Mouse (Mus musculus) midbrain, embryonic 13.5 days (tissue): ENCODE measurements at regions not wholly inside any gene's neighbourhood (a gene's known extent, or its start where the extent isn't known, plus 50 kb on each side); places are given as distances from the start of the nearest gene placed in this dataset.
"Not testable (repeated sequence)": the region's sequence is repeated elsewhere in the genome, so short reads cannot be mapped to it uniquely, and the experiment has no call there.

Experiments
- ATAC-seq: fragments of 200-750 bp; cut with Nextera tagmentation; 2 replicates; pipeline ENCODE4 v1.8.0; 2017; ENCODE audit warnings: mild to moderate bottlenecking, moderate TSS enrichment, moderate library complexity
- H3K27ac ChIP-seq: fragments of 300-500 bp; sonication (generic); 2 replicates; pipeline ENCODE4 v1.5.1; 2015; ENCODE audit warnings: inconsistent platforms, mild to moderate bottlenecking, moderate library complexity
- H3K27me3 ChIP-seq: fragments of 300-500 bp; sonication (generic); 2 replicates; pipeline ENCODE4 v1.6.1; 2015; ENCODE audit warnings: mild to moderate bottlenecking, inconsistent platforms
- H3K36me3 ChIP-seq: fragments of 300-500 bp; sonication (generic); 2 replicates; pipeline ENCODE4 v1.6.1; 2015; ENCODE audit warnings: mild to moderate bottlenecking, inconsistent platforms
- H3K4me1 ChIP-seq: fragments of 300-500 bp; sonication (generic); replicated peaks from 2 replicates; pipeline ENCODE4 v1.6.1; 2015; ENCODE audit warnings: inconsistent platforms
- H3K4me2 ChIP-seq: fragments of 300-500 bp; sonication (generic); replicated peaks from 2 replicates; pipeline ENCODE4 v1.6.1; 2015; ENCODE audit warnings: moderate library complexity, mild to moderate bottlenecking, inconsistent platforms
- H3K4me3 ChIP-seq: fragments of 300-500 bp; sonication (generic); replicated peaks from 2 replicates; pipeline ENCODE4 v1.5.1; 2015; ENCODE audit warnings: mild to moderate bottlenecking, inconsistent platforms
- H3K9ac ChIP-seq: fragments of 300-500 bp; sonication (generic); replicated peaks from 2 replicates; pipeline ENCODE4 v1.6.1; 2015; ENCODE audit warnings: mild to moderate bottlenecking, inconsistent platforms
- H3K9me3 ChIP-seq: fragments of 300-500 bp; sonication (generic); 2 replicates; pipeline ENCODE4 v1.6.1; 2016; ENCODE audit warnings: mild to moderate bottlenecking, inconsistent platforms
- WGBS: fragments of 180-500 bp; shearing (Covaris S2); methylation state at CpG from one replicate; pipeline ENCODE4 v1.1.7; 2015; 5-methylcytosine and 5-hydroxymethylcytosine counted together

DNA sequence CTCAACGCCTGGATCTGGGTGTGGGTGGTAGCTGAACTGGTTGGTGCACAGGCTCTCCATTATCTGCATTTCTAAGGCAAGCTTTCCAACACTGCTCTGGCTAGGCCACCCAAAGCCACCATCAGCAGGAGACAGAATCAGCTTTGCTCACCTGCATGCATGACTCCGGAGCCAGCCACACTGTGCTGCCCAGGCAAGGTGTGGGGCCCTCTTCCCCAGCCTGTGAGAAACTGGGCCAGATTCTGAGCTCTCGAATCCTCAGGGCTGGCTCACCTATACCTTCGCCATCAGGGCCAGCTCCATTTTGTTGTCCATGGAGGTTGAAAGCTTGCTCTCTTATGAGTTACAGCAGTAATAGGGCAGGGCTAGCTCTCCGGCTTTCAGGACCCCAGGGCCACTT lies 293.1 kb upstream of the Pdzrn3 start:
- ATAC-seq = 0 out of 2 replicates have a peak, but pooled peaks have one; percentile 37
- H3K4me1 ChIP-seq = peaks cover 11% of the 10 kb centered on the region; the same call in 1 of the 2 replicates
- 56% methylated on average over 5 of the region's 5 CpGs for WGBS

DNA sequence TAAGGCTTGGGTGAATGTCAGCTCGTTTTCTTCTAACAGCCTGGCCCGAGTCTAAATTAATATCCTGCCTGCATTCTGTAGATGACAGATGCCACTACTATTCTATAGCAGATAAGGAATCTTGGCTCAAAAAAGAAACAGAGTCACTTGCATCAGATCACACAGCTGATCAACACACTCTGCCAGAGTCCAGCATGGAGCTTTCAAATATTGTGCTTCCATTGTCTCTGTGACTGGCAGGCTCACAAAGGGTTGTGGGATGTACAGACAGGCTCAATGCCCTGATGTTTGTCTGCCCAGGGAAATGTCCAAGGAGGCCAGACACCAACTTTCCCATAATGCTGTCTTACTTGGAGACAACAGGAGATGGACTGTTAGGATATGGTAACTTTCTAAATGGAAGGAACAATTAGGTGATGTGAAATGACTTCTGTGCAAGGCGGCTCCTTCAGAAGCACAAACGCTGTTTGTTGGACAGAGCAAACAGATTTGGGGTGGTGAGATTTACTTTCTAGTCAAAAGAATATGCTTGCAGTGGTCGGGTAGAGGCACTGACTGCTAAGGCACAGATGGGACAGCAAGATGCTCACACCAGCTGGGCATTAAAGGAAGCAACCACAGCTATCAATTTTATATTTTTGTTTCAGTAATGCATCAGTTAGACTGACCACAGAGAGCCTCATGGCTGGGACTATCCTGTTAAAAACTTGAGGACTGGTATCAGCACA lies 291.6 kb upstream of the Pdzrn3 start:
- peak; percentile 67 for ATAC-seq
- Histone ChIP-seq H3K4me3 (no peak overlapping the region), H3K9me3 (no peaks in the 10 kb centered on the region), H3K27ac (no peak overlapping the region), H3K4me2 (no peak overlapping the region), H3K36me3 (no peaks in the 10 kb centered on the region), H3K27me3 (no peaks in the 10 kb centered on the region), H3K4me1 (peaks cover 11% of the 10 kb centered on the region; the same call in 1 of the 2 replicates), H3K9ac (no peak overlapping the region)
- 36% methylated on average over 5 of the region's 5 CpGs for WGBS

More for the DNA sequence above, 293.1 kb upstream of the Pdzrn3 start:
- Histone ChIP-seq H3K27ac (no peak overlapping the region), H3K27me3 (no peaks in the 10 kb centered on the region), H3K4me2 (no peak overlapping the region), H3K9ac (no peak overlapping the region), H3K36me3 (no peaks in the 10 kb centered on the region), H3K9me3 (no peaks in the 10 kb centered on the region), H3K4me3 (no peak overlapping the region)

DNA sequence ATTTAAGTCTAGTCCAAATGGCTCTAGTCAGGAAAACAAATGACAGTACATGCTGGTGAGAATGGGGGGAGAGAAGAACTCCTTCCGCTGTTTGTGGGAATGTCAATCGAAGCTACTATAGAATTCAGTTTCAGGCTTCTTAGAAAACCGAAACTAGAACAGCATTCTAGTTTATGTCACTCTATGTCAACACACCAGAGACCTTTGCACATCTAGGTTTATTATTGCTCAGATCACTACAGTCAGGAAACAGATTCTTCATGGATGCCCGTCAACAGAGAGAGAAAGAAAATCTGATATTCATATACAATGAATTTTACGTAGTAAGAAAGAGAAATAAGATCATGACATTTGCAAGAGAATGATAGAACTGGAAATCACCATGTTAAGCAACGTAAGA lies 276.7 kb upstream of the Pdzrn3 start:
- Histone ChIP-seq H3K4me2 (no peak overlapping the region), H3K4me3 (no peak overlapping the region), H3K4me1 (no peaks in the 10 kb centered on the region), H3K9ac (no peak overlapping the region), H3K9me3 (no peaks in the 10 kb centered on the region), H3K36me3 (no peaks in the 10 kb centered on the region), H3K27me3 (no peaks in the 10 kb centered on the region), H3K27ac (no peak overlapping the region)
- WGBS = 94% methylated on average over 6 of the region's 6 CpGs
- no peak for ATAC-seq

DNA sequence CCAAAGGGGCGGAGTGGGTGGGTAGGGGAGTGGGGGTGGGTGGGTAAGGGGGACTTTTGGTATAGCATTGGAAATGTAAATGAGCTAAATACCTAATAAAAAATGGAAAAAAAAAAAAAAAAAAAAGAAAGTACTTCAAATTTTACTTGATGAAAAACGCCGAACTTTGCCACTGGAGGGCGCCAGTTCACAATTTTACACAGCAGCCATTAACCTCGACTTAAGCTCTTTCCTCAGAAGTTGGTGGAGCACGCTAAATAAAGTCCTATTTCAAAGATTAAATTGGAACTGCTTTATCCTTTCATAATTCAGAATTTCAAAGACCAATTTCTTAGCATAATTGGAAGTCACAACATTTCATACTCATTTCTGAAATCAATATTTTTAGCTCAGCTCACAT lies 272.7 kb upstream of the Pdzrn3 start:
- H3K36me3 ChIP-seq, H3K4me3 ChIP-seq, H3K4me1 ChIP-seq, H3K4me2 ChIP-seq, H3K27me3 ChIP-seq, ATAC-seq, H3K27ac ChIP-seq, H3K9ac ChIP-seq, H3K9me3 ChIP-seq: not testable (repeated sequence)
- 9% methylated on average over 5 of the region's 6 CpGs for WGBS

DNA sequence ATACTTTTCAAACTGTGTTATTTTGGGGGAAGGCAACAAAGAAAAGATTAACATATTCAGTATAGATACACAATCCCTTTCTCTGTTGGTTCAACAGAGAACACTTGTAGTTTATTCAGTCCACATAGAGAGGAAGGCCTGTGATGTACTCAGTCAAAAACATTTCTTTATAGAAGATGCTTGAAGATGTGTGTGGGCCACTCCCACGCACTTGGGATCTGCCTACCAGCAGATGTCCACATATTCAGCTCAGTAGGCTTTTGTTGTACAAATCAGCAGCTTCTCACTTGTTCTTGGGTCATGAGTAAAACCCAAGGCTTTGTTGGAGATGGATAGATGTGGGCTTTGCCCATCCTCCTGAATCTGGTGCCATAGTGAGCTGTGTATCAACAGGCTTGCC lies 239.6 kb upstream of the Pdzrn3 start:
- Histone ChIP-seq H3K4me2 (no peak overlapping the region), H3K36me3 (no peaks in the 10 kb centered on the region), H3K9ac (no peak overlapping the region), H3K9me3 (no peaks in the 10 kb centered on the region), H3K27me3 (no peaks in the 10 kb centered on the region), H3K4me3 (no peak overlapping the region), H3K27ac (no peak overlapping the region), H3K4me1 (no peaks in the 10 kb centered on the region)
- 55% methylated on average over 1 of the region's 1 CpGs for WGBS
- ATAC-seq = no peak

DNA sequence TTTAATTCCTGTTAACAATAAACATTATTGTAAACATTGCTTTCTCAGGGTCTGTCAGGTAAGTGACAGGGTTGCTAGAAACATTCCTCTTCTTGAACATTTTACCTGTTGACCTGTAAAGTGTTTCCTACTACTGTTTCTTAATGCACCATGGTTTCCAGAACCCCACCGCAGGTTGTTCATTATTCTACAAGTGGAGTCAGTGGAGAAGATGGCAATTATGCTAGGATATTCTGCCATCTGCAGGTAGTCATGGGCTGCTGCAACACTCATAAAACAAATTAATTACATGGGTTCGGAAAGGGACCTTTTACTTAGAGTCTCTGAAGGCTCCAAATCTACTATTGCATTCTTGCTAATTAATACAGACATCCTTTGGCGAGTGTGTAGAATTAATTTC lies 239.1 kb upstream of the Pdzrn3 start:
- no peak overlapping the region for H3K4me2 ChIP-seq
- H3K4me1 ChIP-seq = no peaks in the 10 kb centered on the region
- H3K27ac ChIP-seq = no peak overlapping the region
- ATAC-seq = peak; percentile 43; the same call in 1 of the 2 replicates
- no peaks in the 10 kb centered on the region for H3K36me3 ChIP-seq
- no peaks in the 10 kb centered on the region for H3K9me3 ChIP-seq
- H3K27me3 ChIP-seq = no peaks in the 10 kb centered on the region
- no peak overlapping the region for H3K4me3 ChIP-seq
- 45% methylated on average over 3 of the region's 3 CpGs for whole genome bisulfite sequencing
- H3K9ac ChIP-seq = no peak overlapping the region

DNA sequence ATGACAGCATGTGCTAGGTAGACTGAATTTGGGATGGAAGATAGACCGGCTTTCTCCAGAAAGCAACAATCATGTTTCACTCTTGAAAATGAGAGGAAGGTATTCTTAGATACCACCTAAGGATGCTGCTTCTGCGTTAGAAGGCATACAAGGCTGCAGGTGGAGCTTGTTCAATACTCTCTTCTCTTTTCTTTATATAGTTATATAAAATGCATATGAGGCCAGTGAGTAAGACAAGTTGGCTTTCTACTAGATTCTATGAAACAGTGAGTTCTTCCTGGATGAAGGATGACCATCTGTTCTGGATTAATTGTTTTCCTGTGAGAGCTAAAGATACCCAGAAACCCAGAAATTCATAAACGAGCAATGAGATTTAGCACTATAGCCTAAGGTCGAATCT lies 231.3 kb upstream of the Pdzrn3 start:
- Histone ChIP-seq H3K9ac (no peak overlapping the region), H3K4me2 (no peak overlapping the region), H3K27me3 (no peaks in the 10 kb centered on the region), H3K36me3 (no peaks in the 10 kb centered on the region), H3K27ac (no peak overlapping the region), H3K9me3 (no peaks in the 10 kb centered on the region), H3K4me1 (no peaks in the 10 kb centered on the region), H3K4me3 (no peak overlapping the region)
- WGBS = 93% methylated on average over 4 of the region's 4 CpGs
- no peak for ATAC-seq

DNA sequence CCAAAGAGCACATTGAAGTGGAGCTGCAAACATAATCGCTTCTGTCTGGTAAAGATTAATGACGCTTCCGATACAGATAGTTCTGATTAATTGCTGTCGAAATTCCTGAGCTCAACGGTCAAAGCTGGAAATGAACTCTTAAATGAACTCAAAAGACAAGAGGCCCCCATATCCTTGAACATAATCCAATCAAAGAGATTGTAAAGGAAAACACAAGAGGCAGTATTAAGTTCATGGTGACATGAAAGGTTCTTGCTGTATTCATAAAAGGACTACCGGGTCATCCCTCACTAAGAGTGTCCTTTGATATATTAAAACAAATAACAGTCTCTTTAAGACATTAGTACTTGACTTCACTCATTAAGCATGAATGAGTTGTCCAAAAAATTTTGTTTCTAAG lies 225.4 kb upstream of the Pdzrn3 start:
- no peaks in the 10 kb centered on the region for H3K9me3 ChIP-seq
- no peaks in the 10 kb centered on the region for H3K27me3 ChIP-seq
- H3K4me2 ChIP-seq = no peak overlapping the region
- no peak overlapping the region for H3K27ac ChIP-seq
- no peak overlapping the region for H3K4me3 ChIP-seq
- no peaks in the 10 kb centered on the region for H3K4me1 ChIP-seq
- 81% methylated on average over 6 of the region's 6 CpGs for WGBS
- no peak for ATAC-seq
- H3K36me3 ChIP-seq = no peaks in the 10 kb centered on the region
- H3K9ac ChIP-seq = no peak overlapping the region

DNA sequence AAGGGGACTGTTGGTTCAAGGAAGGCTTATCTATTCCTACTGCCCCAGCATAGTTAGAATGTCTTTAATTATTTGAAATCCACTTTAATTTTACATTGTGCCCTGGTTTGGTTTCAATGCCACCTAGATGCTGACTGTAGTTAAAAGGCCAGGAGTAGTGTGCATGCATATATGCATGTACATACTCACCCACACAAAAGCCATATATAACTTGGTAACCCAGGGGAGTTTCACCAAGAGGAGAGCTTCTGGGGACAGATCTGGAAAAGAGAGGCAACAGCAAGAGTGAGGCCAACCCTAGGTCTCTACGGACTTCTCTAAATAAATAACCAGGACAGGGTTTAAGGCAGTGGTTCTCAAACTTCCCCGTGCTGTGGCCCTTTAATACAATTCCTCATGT lies 219.3 kb upstream of the Pdzrn3 start:
- 89% methylated on average over 2 of the region's 2 CpGs for WGBS
- H3K27ac ChIP-seq = no peak overlapping the region
- H3K4me3 ChIP-seq = no peak overlapping the region
- H3K4me1 ChIP-seq = 0 out of 2 replicates have a peak, but pooled peaks cover 4% of the 10 kb centered on the region
- H3K36me3 ChIP-seq = no peaks in the 10 kb centered on the region
- ATAC-seq = no peak
- H3K9me3 ChIP-seq = no peaks in the 10 kb centered on the region
- no peak overlapping the region for H3K4me2 ChIP-seq
- H3K27me3 ChIP-seq = no peaks in the 10 kb centered on the region
- no peak overlapping the region for H3K9ac ChIP-seq

DNA sequence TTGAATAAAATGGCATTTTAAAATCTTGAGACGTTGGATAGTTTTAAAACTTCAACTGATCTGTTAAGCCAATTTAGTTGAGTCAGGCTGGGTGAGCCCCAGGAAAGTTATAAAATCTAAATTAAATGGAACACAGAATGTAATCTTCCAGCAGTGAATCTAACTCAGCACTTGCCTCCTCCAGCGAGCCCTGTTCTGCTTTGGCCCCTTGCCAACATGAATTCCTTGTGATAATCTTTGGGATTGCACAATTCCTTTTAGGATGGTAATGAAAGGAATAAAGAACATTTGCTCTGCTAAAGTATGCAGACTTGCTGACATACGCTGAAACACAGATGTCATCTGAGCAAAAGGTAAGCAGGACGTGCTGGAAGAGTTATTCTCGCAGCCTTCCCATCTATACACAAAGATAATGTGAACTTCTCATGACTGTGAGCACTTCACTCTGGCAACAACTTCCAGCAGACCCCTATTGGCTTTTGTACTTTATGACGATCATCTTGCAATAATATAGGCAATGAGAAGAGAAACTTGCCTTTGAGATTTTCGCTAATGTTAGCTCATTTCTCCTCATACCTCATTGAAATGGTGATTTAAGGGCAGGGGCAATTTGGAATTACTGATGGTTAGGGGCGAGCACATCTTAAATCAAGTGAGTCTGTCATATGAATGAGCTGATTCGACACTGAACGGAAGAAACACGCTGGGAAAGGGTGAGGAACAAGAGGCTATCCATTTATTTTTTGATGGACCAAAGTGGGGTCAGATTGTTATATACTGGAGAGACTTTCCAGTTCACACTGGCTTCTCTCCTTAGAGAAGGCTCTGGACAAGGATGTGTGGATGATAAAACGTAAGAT lies 216.3 kb upstream of the Pdzrn3 start:
- no peaks in the 10 kb centered on the region for H3K36me3 ChIP-seq
- H3K4me3 ChIP-seq = no peak overlapping the region
- no peaks in the 10 kb centered on the region for H3K27me3 ChIP-seq
- no peak overlapping the region for H3K4me2 ChIP-seq
- no peak overlapping the region for H3K27ac ChIP-seq
- no peaks in the 10 kb centered on the region for H3K9me3 ChIP-seq
- H3K9ac ChIP-seq = no peak overlapping the region
- 0 out of 2 replicates have a peak, but pooled peaks cover 4% of the 10 kb centered on the region for H3K4me1 ChIP-seq
- no peak for ATAC-seq
- WGBS = 74% methylated on average over 12 of the region's 12 CpGs

DNA sequence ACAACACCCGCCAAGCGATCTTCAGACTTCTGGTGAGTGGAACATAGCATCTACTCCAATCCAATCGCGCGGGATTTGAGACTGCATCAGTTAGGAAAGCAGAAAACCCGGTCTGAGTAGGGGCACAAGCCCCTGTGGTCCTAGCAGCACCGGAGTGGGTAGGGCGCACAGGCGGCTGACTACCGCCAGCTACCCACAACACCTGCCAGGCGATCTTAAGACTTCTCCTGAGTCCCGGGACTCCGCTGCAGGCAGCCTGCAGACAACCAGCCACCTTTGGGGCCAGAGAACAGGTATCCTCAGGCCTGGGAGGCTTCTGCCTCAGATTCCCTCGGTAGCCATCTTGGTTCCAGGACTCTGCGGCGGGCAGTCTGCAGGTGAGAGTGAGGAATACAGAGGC lies 208.2 kb upstream of the Pdzrn3 start:
- WGBS = 84% methylated on average over 16 of the region's 16 CpGs
- H3K36me3 ChIP-seq = no peaks in the 10 kb centered on the region
- no peak overlapping the region for H3K9ac ChIP-seq
- H3K4me2 ChIP-seq = no peak overlapping the region
- no peaks in the 10 kb centered on the region for H3K27me3 ChIP-seq
- H3K4me1 ChIP-seq = no peaks in the 10 kb centered on the region
- H3K4me3 ChIP-seq = no peak overlapping the region
- H3K9me3 ChIP-seq = no peaks in the 10 kb centered on the region
- no peak overlapping the region for H3K27ac ChIP-seq
- no peak for ATAC-seq

DNA sequence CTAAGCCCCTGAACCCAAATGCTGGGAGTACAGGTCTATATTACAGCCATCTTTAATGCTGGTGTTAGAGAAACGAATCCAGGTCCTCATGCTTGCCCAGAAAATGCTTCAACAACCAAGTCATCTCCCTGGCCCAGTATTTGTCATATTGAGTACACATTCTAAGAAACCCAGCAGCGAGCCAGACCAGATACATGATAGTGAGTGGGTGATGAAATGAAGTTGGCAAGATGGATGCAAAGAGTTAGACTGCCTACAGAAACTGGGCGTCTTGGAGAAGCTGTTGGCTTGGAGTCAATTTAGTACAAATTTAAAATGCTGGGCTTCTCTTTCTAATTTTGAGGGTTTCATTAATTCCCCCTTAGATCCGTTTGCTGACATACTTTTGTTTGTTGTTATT lies 203.1 kb upstream of the Pdzrn3 start:
- Histone ChIP-seq H3K4me2 (no peak overlapping the region), H3K4me1 (no peaks in the 10 kb centered on the region), H3K9me3 (no peaks in the 10 kb centered on the region), H3K36me3 (no peaks in the 10 kb centered on the region), H3K4me3 (no peak overlapping the region), H3K27me3 (no peaks in the 10 kb centered on the region), H3K9ac (no peak overlapping the region), H3K27ac (no peak overlapping the region)
- 88% methylated on average over 4 of the region's 4 CpGs for WGBS
- ATAC-seq = no peak
